Mouse (Mus musculus) testis, adult 2 months (tissue): ENCODE measurements around the gene March1.

Source experiments
- CTCF ChIP-seq: fragments of 200-500 bp; IDR thresholded peaks from 2 replicates; pipeline ENCODE4 v1.5.1; 2012; ENCODE audit warnings: low read depth, mild to moderate bottlenecking, inconsistent platforms, low read length, moderate library complexity; ENCODE audit not compliant: control insufficient read depth, insufficient read depth, insufficient replicate concordance
- POLR2A ChIP-seq: fragments of 200-500 bp; IDR thresholded peaks from 2 replicates; pipeline ENCODE4 v1.6.1; 2012; ENCODE audit warnings: low read depth, mild to moderate bottlenecking, inconsistent platforms, low read length, moderate library complexity; ENCODE audit not compliant: control insufficient read depth

GRCm38 (mm10) chr8:66457057-66457456 is 839.4 kb downstream of the March1 start:
- no peak for TF ChIP-seq CTCF
- TF ChIP-seq POLR2A, result no peak
